Mouse (Mus musculus): ENCODE measurements around the gene Zbtb9. TPM values are rescaled to one million over a fixed set of nuclear protein-coding genes. Genes with fewer than 3 reads are reported as not detected.
A peak's percentile ranks its signal among the peaks of the same experiment; 100 is the strongest.

Zbtb9 gene
- polyA plus RNA-seq, 1 experiment from 2014 or later, result 13.3 TPM

GRCm38 (mm10) chr17:26999996-27000395, 27.0 kb downstream of the Zbtb9 start:
- TF ChIP-seq CTCF (IDR thresholded peaks at IDR 0.05; ENCODE audit: low read depth), result no peak
- WGBS, result 66% methylated on average over 12 of the region's 12 CpGs
- H3K36me3 ChIP-seq (ENCODE audit: insufficient read depth), result no peaks in the 10 kb centered on the region
- no peak for ATAC-seq (ENCODE audit: insufficient read depth)
- no peak overlapping the region for H3K27ac ChIP-seq (ENCODE audit: low read depth)
- DNase-seq, result no peak
- H3K27me3 ChIP-seq (ENCODE audit: insufficient read depth, low read length), result no peaks in the 10 kb centered on the region
- H3K9ac ChIP-seq, result no peak overlapping the region
- H3K4me1 ChIP-seq (ENCODE audit: insufficient read depth), result no peaks in the 10 kb centered on the region
- H3K4me3 ChIP-seq (ENCODE audit: low read depth, low read length), result no peak overlapping the region
- H3K9me3 ChIP-seq (ENCODE audit: low read depth, low read length), result no peaks in the 10 kb centered on the region
- no peak overlapping the region for H3K4me2 ChIP-seq

- no peaks in the 10 kb centered on the region for H3K4me1 ChIP-seq (ENCODE audit: insufficient read depth)
Measured at GRCm38 (mm10) chr17:27001151-27001550, 28.2 kb downstream of the Zbtb9 start.

DNA sequence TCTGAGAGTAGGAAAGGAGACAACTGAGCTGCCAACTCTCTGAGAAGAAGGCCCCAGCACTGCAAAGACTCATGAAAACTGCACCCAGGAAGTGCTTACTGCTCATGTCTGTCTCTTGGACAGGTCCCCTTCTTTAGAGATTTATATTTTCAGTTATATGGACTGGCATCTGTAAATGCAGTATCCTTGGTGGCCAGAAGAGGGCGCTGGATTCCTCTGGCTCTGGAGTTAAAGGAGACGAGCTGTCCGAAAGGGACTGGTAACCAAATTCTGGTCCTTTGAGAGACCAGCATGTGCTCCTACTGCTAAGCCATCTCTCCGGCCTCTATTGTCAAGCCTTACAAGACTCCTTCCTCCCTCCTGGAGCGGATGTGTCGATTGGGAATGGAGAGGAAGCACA, 28.9 kb downstream of the Zbtb9 start:
- WGBS, result 43% methylated on average over 6 of the region's 6 CpGs
- ATAC-seq (ENCODE audit: insufficient read depth) (no peak), DNase-seq (peak; percentile 44)
- H3K4me2 ChIP-seq, result no peak overlapping the region
- H3K27ac ChIP-seq (ENCODE audit: low read depth), result no peak overlapping the region
- no peaks in the 10 kb centered on the region for H3K27me3 ChIP-seq (ENCODE audit: insufficient read depth, low read length)
- peak; percentile 69 for TF ChIP-seq CTCF (IDR thresholded peaks at IDR 0.05; ENCODE audit: low read depth)
- no peaks in the 10 kb centered on the region for H3K4me1 ChIP-seq (ENCODE audit: insufficient read depth)
- H3K36me3 ChIP-seq (ENCODE audit: insufficient read depth), result no peaks in the 10 kb centered on the region
- H3K4me3 ChIP-seq (ENCODE audit: low read depth, low read length), result no peak overlapping the region
- H3K9ac ChIP-seq, result no peak overlapping the region
- no peaks in the 10 kb centered on the region for H3K9me3 ChIP-seq (ENCODE audit: low read depth, low read length)

More at GRCm38 (mm10) chr17:27001151-27001550, 28.2 kb downstream of the Zbtb9 start:
- Histone ChIP-seq H3K27me3 (ENCODE audit: insufficient read depth, low read length) (no peaks in the 10 kb centered on the region), H3K9ac (no peak overlapping the region), H3K27ac (ENCODE audit: low read depth) (no peak overlapping the region), H3K9me3 (ENCODE audit: low read depth, low read length) (no peaks in the 10 kb centered on the region), H3K4me2 (no peak overlapping the region), H3K4me3 (ENCODE audit: low read depth, low read length) (no peak overlapping the region), H3K36me3 (ENCODE audit: insufficient read depth) (no peaks in the 10 kb centered on the region)
- peak; percentile 36; the same call in 1 of the 2 replicates for TF ChIP-seq CTCF (IDR thresholded peaks at IDR 0.05; ENCODE audit: low read depth)
- no peak for ATAC-seq (ENCODE audit: insufficient read depth)
- no peak for DNase-seq
- WGBS, result 75% methylated on average over 7 of the region's 7 CpGs

DNA sequence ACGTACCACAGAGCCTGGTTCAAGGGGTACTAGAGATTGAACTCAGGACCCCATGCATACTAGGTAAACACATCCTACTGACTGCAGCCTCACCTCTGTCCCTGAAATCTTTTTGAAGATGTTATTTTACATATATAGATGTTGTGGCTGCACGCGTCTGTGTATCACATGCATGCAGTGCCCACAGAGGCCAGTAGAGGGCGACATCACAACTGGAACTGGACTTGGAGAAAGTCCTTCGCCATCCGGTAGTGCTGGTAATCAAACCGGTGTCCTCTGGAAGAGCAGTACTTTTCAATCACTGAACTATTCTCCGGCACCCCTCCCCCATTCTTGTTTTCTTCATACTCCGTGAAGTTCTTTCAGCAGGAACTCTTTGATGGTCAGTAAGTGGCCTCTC, 31.5 kb downstream of the Zbtb9 start:
- no peak overlapping the region for H3K27ac ChIP-seq (ENCODE audit: low read depth)
- H3K4me1 ChIP-seq (ENCODE audit: insufficient read depth), result no peaks in the 10 kb centered on the region
- no peaks in the 10 kb centered on the region for H3K36me3 ChIP-seq (ENCODE audit: insufficient read depth)
- WGBS, result 38% methylated on average over 9 of the region's 9 CpGs
- H3K9me3 ChIP-seq (ENCODE audit: low read depth, low read length), result no peaks in the 10 kb centered on the region
- DNase-seq (peak; percentile 82), ATAC-seq (ENCODE audit: insufficient read depth) (no peak)
- H3K4me2 ChIP-seq, result no peak overlapping the region
- no peak overlapping the region for H3K9ac ChIP-seq
- TF ChIP-seq CTCF (IDR thresholded peaks at IDR 0.05; ENCODE audit: low read depth), result peak; percentile 87
- H3K27me3 ChIP-seq (ENCODE audit: insufficient read depth, low read length), result no peaks in the 10 kb centered on the region
- H3K4me3 ChIP-seq (ENCODE audit: low read depth, low read length), result no peak overlapping the region

- Histone ChIP-seq H3K27me3 (ENCODE audit: insufficient read depth, low read length) (no peaks in the 10 kb centered on the region), H3K9me3 (ENCODE audit: low read depth, low read length) (no peaks in the 10 kb centered on the region), H3K4me1 (ENCODE audit: insufficient read depth) (no peaks in the 10 kb centered on the region), H3K4me3 (ENCODE audit: low read depth, low read length) (no peak overlapping the region), H3K4me2 (no peak overlapping the region), H3K9ac (no peak overlapping the region), H3K36me3 (ENCODE audit: insufficient read depth) (no peaks in the 10 kb centered on the region), H3K27ac (ENCODE audit: low read depth) (no peak overlapping the region)
- no peak for ATAC-seq (ENCODE audit: insufficient read depth)
- 27% methylated on average over 19 of the region's 19 CpGs for WGBS
- no peak for TF ChIP-seq CTCF (IDR thresholded peaks at IDR 0.05; ENCODE audit: low read depth)
- DNase-seq, result peak; percentile 20
Measured at GRCm38 (mm10) chr17:27004903-27005485, 32.0 kb downstream of the Zbtb9 start.

DNA sequence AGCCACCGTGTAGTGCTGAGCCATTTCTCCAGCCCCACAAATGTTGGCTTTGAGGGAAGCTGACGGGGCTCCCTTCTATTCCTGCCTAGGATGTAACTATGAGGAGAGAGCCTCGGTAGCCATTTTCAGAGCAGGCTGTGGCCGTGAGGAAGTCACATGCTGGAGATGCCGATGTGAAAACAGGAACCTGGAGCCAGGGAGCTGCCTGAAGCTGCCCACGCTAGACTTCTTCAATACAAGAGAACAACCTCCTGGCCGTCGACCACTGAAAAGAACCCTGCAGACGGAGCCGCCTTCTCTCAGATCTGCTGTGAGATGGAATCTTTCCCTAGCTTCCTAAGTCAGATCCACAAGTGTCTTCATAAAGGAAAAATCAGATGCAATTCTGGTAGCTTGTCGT, 32.7 kb downstream of the Zbtb9 start:
- H3K4me2 ChIP-seq, result no peak overlapping the region
- no peak for TF ChIP-seq CTCF (IDR thresholded peaks at IDR 0.05; ENCODE audit: low read depth)

DNA sequence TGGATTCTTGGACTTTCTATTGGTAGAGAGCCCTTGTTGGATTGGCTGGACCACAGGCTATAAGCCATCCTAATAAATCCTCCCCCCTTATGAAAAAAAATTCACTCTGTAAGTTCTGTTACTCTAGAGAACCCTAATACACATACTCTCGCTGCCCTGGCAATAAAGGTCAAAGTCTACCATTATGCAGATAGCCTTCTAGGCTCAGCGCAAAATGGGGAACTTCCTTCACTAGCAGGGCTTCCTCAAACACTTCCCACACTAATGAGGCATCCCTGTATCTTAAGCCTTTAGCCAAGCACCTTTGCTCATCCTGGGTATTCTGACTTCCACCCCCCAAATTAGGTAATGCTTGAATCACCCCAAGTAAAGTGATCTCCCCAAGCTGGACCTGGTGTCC, 35.3 kb downstream of the Zbtb9 start:
- DNase-seq, result no peak
- H3K27me3 ChIP-seq (ENCODE audit: insufficient read depth, low read length), result no peaks in the 10 kb centered on the region

More for the DNA sequence above, 32.7 kb downstream of the Zbtb9 start:
- 31% methylated on average over 11 of the region's 11 CpGs for WGBS
- Histone ChIP-seq H3K9ac (no peak overlapping the region), H3K27ac (ENCODE audit: low read depth) (no peak overlapping the region), H3K9me3 (ENCODE audit: low read depth, low read length) (no peaks in the 10 kb centered on the region), H3K4me3 (ENCODE audit: low read depth, low read length) (no peak overlapping the region), H3K27me3 (ENCODE audit: insufficient read depth, low read length) (no peaks in the 10 kb centered on the region), H3K36me3 (ENCODE audit: insufficient read depth) (no peaks in the 10 kb centered on the region), H3K4me1 (ENCODE audit: insufficient read depth) (no peaks in the 10 kb centered on the region)
- ATAC-seq (ENCODE audit: insufficient read depth) (no peak), DNase-seq (peak; percentile 24)

More for the DNA sequence above, 35.3 kb downstream of the Zbtb9 start:
- WGBS, result 80% methylated on average over 2 of the region's 2 CpGs
- H3K9me3 ChIP-seq (ENCODE audit: low read depth, low read length), result no peaks in the 10 kb centered on the region
- H3K36me3 ChIP-seq (ENCODE audit: insufficient read depth), result no peaks in the 10 kb centered on the region
- ATAC-seq (ENCODE audit: insufficient read depth), result no peak
- no peak overlapping the region for H3K4me3 ChIP-seq (ENCODE audit: low read depth, low read length)
- H3K4me2 ChIP-seq, result no peak overlapping the region
- TF ChIP-seq CTCF (IDR thresholded peaks at IDR 0.05; ENCODE audit: low read depth), result no peak
- H3K27ac ChIP-seq (ENCODE audit: low read depth), result no peak overlapping the region
- H3K9ac ChIP-seq, result no peak overlapping the region
- no peaks in the 10 kb centered on the region for H3K4me1 ChIP-seq (ENCODE audit: insufficient read depth)
